Mouse (Mus musculus) cerebellum, postnatal 25 days (tissue): ENCODE results near the gene Slx4.
A peak's percentile ranks its signal among the peaks of the same experiment; 100 is the strongest.
"Not testable (repeated sequence)": the region's sequence is repeated elsewhere in the genome, so short reads cannot be mapped to it uniquely, and the experiment has no call there.

Source experiments
- DNase-seq, 2 experiments: peaks; one replicate each; pipeline ENCODE4 v3.0.0; 2021; ENCODE audit warnings: mixed read lengths in 2 of 2

The Slx4 gene

GRCm38 (mm10) chr16:4003489-4004398 lies at the start of gene Slx4:
Slx4 (minus strand) TSS chr16:4003770.
- DNase-seq: peak; percentile 98

- no peak for DNase-seq
These were observed 49.0 kb upstream of the Slx4 start for GRCm38 (mm10) chr16:4052601-4053000.

GRCm38 (mm10) chr16:4045524-4045923 lies 42.0 kb upstream of the Slx4 start:
- no peak for DNase-seq

- DNase-seq: no peak
These were observed 40.5 kb upstream of the Slx4 start for GRCm38 (mm10) chr16:4044093-4044492.

- DNase-seq: no peak
These were observed 38.1 kb upstream of the Slx4 start for GRCm38 (mm10) chr16:4041646-4042045.

GRCm38 (mm10) chr16:4040206-4040605 lies 36.6 kb upstream of the Slx4 start:
- DNase-seq: no peak

GRCm38 (mm10) chr16:4037690-4038089 lies 34.1 kb upstream of the Slx4 start:
- no peak for DNase-seq

- no peak for DNase-seq
These were observed 33.2 kb upstream of the Slx4 start, which contains the start of gene Dnase1 for GRCm38 (mm10) chr16:4036807-4037206. Dnase1 (plus strand) TSS chr16:4036942.

- no peak for DNase-seq
These were observed 32.0 kb upstream of the Slx4 start for GRCm38 (mm10) chr16:4035575-4035974.

- DNase-seq: no peak
These were observed 30.9 kb upstream of the Slx4 start for GRCm38 (mm10) chr16:4034476-4034875.

- no peak for DNase-seq
These were observed 30.4 kb upstream of the Slx4 start for GRCm38 (mm10) chr16:4033971-4034370.

- no peak for DNase-seq
These were observed 28.8 kb upstream of the Slx4 start for GRCm38 (mm10) chr16:4032341-4032748.

- DNase-seq: no peak
These were observed 28.1 kb upstream of the Slx4 start for GRCm38 (mm10) chr16:4031441-4032274.

- DNase-seq: no peak
These were observed 26.9 kb upstream of the Slx4 start for GRCm38 (mm10) chr16:4030501-4030900.

- no peak for DNase-seq
These were observed 25.8 kb upstream of the Slx4 start for GRCm38 (mm10) chr16:4029371-4029841.

- DNase-seq: no peak
These were observed 23.6 kb upstream of the Slx4 start for GRCm38 (mm10) chr16:4027211-4027610.

- no peak for DNase-seq
These were observed 23.1 kb upstream of the Slx4 start for GRCm38 (mm10) chr16:4026672-4027071.

GRCm38 (mm10) chr16:4022719-4023118 lies 19.1 kb upstream of the Slx4 start:
- no peak for DNase-seq

GRCm38 (mm10) chr16:4021241-4021640 lies 17.7 kb upstream of the Slx4 start:
- DNase-seq: no peak

- not testable (repeated sequence) for DNase-seq
These were observed 13.9 kb upstream of the Slx4 start for GRCm38 (mm10) chr16:4017466-4017865.

GRCm38 (mm10) chr16:4016786-4017185 lies 13.2 kb upstream of the Slx4 start:
- DNase-seq: not testable (repeated sequence)

GRCm38 (mm10) chr16:4014040-4014668 lies 10.6 kb upstream of the Slx4 start:
- no peak for DNase-seq
